Mouse (Mus musculus): ENCODE data around the gene Hook2.
A peak's percentile ranks its signal among the peaks of the same experiment; 100 is the strongest.

Hook2 gene

DNA sequence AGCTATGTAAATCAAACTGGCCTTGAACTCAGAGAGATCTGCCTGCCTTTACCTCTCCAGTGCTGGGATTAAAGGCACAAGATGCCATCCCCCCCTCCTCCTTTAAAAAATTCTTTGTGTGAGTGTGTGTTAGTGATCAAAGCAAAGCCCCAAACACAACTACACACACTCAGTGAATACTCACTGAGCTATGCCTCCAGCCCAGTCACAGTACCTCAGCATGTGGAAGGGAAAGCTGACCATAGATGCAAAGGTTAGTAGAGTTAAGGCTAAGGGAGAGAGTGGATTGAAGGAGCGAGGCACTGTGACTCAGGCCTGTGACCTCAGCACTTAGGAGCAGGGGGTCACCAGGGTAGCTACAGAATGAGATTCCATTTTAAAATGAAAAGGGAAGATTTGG is 17.3 kb upstream of the Hook2 start:
- DNase-seq (ENCODE audit: low spot score in 2 of 2) = no peak

DNA sequence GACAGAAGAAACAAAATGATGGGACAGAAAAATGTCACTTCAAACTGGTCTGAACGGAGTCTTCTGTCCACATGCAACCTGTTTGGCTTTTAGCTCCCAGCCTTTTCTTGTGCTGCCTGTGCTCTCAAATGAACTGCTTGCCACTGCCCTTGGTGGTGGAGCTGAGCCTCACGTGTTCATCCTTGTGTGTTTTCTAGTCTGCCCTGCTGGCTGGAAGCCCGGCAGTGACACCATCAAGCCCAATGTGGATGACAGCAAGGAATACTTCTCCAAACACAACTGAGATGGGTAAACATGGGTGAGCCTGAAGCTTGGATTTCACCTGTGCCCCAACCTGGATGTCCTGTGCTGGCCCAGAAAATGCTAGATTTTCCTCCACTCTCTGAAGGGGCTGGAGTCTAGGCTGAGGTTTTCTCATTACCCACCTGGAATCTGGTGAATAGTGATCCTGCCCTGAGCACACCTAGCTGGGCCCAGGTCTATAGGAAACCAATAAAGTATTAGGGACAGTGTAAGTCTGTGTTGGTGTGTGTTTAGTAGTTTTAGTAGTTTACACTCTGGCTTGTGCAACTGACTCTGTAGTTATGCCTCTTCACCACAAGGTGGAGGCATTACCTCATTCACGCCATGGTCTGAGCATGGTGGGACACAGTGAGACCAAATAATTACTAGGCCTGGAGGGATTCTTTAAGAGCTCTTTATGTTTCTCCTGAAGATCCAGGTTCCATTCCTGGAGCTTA is 16.4 kb upstream of the Hook2 start:
- DNase-seq (ENCODE audit: low spot score in 2 of 2) = peak in 1 of 2 experiments; percentile 34

DNA sequence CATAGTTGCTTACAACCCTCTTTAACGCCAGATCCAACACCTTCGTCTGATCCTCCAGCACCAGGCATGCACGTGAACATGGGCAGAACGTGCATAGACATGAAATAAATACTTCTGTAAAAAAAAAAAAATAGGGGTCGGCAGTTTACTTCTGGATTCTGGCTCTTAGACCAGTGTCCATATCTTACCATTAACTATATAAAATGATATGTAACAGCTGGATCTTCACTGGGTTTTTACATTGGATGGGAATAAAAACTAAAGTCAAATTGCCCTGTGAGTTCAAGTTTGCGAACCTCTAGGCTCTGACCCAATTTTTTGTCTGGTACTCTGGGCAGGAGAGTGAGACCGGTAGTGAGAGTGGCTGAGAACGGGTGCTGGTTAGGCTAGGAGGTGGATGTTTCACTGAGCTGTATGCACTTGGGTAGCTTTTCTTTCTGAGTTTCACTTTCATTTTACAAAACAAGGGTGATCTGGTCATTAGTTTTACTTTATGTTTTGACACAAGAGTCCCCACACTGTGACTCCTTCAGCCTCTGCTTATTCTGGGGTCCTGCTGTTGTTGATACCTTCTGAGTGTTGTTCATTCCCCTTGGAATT is 15.8 kb upstream of the Hook2 start:
- no peak for DNase-seq (ENCODE audit: low spot score in 2 of 2)

DNA sequence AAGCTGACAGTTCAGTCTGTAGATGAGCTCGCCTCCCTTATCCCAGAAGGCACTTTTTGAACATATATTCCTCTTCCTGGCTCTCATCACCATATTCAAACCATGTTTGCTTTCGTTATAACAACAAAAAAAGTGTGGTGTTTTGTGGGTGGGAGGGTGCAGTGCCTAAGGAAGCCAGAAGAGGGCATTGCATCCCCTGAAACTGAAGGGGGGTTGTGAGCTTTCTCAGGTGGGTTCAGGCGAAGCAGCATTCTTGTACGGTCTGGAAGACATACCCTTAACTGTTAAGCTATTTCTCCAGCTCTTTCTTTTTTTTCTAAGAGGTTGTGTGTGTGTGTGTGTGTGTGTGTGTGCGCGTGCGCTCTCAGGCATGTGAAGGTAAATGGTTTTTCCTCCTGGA is 15.0 kb upstream of the Hook2 start:
- DNase-seq (ENCODE audit: low spot score in 2 of 2) = peak; percentile 54 to 64

DNA sequence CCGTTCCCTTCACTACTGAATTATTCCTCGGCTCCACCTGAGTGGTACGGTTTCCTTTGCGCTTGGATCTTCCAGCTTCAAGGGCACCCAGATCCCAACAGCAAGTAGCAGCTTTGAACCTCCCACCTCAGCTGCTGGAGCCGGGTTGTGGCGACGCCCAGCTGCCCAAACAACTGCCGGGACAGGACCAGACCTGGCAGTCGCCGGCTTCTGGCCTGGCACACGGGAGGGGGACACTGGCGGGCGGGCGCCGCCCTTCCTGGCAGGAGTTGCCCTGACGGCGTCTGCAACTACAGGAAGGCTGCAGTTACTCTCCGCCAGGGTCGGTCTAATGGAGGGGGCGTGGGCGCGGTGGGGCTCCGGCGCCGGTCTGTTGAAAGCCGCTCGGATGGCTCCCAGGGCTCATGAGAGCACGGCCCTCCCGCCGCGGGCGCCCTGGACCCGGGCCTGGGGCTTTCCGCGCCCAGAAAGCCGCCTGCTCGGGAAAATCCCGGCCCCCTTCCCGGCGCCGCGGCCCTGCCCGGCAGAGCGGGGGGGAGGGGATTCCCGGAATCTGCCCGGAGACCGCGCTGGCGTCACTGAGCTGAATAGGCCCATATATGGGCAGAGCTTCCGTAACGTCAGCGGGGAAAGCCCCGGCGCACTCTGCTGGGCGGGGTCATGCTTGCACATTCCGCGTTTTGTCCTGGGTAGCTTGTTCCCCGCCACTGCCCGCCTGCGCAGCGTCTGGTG is 14.2 kb upstream of the Hook2 start:
- peak; percentile 90 to 95 for DNase-seq (ENCODE audit: low spot score in 2 of 2)

DNA sequence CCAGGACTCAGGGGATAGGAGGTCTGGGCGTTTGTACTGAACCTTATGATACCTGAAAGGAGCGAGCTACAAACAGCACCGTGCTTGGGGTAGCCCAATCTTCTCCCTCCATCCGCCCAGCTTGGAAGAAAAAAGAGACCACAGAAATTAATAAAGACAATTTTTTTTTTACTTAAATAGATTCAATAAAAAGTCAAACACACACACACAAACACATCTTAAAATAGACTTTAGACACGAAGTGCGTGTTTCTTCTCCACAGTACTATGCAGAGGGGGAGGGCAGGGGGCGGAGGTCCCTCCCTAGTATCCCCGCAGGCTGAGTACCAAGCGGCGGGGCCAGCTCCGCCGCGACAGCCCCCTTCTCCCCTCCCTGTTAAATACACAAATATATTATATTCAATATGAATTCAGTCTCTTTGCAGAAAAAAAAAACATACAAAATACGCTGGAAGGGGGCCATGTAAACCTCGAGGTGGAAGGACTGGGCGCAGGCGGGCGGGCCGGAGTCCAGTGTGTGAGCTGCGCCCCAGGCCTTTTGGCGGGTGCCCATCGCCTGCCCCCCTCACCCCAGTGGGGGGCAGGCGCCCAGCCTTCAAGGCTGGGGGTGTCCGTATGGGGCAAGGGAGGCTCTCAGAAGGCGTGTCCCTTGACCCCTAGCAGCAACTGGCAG is 13.5 kb upstream of the Hook2 start:
- no peak for DNase-seq (ENCODE audit: low spot score in 2 of 2)

DNA sequence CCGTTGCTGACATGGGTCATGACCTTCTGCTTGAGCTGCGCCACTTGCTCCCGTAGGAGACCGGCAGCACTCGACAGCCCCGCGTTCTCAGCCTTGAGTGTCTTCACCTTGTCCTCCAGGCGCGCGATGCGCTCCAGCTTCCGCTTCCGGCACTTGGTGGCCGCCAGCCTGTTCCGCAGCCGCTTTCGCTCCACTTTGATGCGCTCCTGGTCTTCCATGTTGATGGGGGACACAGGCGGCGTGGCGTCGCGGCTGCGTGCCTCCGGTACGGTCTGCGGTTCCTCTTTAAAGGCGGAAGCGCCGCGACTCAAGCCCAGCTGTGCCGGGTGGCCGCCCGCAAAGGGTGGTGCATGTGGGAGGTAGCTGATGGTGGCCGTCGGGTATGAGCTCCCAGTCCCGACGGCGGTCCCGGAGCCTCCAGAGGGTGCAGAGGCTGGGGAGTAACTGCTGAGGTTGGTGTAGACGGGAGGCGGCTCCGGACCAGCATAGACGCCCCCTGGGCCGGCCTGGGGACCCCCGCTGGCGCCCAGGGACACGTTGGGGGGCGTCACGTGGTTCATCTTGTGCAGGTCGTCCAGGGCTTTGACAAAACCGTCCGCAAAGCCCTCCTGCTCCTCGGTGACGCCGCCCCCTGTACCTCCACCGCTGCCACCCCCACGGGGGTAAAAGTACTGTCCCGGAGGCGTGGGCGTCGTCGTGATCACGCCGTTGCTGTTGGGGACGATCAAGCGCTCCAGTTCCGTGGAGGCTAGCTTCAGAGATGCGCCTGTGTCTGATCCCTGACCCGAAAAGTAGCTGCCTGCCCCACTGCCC is 12.8 kb upstream of the Hook2 start:
- peak; percentile 60 to 61 for DNase-seq (ENCODE audit: low spot score in 2 of 2)

DNA sequence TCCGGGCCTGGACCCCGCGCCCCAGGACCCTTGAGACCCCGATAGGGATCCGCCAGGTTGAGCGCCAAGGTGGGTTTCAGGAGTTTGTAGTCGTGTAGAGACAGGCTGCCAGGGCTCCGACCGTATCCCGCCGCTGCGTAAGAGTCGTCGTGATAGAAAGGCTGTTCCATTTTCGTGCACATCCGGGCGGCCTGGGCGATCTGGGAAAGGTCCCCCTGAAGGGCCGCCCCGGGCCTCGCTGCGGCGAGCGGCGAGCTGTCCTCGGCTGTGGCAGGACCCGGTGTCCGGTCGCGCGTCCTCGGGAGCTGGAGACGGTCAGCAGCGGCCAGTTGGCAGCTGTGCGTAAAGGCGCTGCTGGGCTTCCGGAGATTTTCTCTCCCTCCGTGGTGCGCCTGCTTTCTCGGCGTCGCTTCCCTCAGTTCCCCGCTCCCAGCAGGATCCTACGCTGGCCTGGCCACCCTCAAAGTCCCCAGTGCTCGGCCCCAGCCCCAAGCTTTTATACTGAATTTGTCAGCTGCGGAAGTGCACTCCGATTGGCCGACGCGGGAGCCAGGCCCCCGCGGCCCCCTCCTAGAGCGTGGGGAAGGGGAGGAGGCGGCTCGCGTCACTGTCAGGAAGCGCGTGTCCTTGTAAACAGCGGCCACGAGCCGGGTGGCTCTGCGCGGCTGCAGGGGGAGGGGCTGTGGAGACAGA is 12.0 kb upstream of the Hook2 start, which contains the start of gene Junb:
Junb (minus strand) TSS at position 471 of the 693 bp plus-strand sequence.
- peak; percentile 92 to 93 for DNase-seq (ENCODE audit: low spot score in 2 of 2)

DNA sequence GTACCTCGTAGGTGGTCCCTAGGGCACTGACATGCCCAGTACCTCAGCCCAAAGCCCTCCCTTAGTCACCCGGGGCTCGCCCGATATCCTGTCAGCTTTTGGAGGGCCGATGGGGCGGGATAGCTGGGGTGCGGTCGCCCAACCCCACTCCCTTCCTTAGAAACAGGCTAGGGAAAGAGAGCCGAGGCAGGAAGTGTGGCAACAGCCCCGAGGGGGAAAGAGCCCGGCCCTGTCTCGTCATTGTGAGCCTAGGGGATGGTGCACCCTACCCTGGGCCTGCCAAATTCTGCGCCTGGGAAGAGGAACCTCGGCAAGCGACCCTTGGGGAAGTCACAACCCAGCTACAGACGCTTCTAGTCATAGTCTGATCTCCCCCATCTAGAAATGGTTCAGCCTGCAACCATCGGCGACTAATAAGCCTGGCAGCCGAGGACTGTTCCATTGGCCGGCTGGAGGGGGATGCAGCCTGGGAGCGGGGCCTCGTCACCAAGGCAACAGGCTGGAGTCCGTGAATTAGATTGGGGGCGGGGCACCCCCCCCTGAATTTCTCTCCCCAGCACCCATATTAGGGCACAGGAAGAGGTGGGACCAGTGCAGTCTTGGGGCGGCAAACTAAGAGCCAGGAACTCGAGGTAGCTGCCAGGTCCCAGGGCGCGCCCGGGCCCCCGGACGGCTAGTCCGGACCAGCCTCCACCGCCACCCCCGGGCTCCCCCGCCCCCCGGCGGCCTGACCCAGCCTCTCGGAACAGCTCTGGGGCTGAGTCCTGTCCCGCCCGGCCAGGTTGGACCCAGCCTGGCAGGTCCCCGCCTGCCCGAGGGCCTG is 10.6 kb upstream of the Hook2 start:
- DNase-seq (ENCODE audit: low spot score in 2 of 2) = peak; percentile 82 to 91

DNA sequence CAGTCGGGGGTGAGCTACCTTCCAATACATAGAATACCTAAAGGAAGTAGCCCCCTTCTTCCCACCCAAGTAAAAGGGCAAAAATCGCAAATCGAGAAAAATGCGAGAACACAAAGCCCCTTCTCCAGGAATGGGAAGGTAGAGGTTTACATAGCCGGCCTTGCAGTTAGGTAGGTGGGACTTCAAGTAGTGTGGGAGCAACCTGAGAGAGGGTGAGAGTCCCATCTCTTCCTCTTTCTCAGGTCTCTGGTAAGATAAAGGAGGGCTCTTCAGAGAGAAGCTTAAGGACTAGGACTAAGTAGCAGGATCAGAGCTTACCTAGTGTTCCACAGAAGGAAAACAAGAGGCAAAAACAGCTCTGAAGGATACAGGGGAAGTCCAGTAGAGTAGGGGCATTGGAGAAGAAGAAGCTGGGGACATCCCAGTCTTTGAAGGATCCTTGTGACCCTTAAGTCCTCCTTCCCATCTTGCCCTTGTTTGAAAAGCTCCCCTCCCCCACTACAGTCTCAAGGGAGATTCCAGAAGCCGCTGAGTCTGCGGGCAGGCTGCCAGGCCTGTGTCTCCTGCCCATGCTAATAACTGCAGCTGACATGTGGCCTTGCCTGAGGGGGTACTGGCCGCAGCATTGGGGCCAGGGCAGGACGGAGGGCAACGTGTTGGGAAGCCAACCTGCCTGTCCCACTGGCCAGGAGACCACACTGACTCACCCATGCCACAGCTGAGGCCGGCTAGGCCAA is 9.6 kb upstream of the Hook2 start:
- peak in 1 of 2 experiments; percentile 49 for DNase-seq (ENCODE audit: low spot score in 2 of 2)

DNA sequence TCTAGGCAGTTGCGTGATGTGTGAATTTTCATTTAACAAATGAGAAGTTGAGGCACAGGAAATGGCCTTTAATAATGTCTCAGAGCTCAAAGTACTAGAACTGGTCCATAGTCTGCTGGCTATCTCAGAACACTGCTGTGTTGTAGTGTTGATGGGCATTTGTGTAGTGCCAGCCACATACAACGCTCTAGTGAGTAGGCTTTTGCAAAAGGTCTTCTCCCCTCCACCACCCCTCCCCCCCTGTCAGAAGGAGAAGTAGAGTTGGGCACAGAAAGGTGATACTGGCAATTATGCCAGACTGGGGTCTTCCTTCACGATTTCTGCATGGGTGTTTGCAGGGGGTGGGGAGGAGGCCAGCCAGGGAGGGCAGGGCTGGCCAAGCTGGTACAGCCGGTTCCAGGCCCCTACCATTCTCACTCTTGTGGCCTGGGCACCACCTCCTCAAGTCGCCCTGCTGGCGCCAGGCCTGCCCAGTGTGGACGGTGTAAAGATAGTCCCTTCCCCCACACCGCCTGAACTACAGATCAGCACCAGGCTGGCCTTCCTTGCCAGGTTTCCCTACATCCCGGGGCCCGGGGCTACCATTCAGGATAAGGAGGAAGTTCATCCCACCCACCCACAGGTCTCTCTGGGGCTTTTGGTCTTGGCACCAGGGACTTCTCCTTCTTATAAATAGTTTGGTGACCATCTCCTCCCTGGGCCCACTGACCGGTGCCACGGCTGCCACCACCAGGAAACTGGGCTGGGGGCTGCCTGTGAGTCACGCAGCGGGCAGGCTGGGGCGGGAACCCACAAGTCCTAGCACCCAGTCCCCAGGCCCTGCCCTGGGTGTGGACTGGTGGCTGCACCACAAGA is 8.5 kb upstream of the Hook2 start:
- DNase-seq (ENCODE audit: low spot score in 2 of 2) = no peak

DNA sequence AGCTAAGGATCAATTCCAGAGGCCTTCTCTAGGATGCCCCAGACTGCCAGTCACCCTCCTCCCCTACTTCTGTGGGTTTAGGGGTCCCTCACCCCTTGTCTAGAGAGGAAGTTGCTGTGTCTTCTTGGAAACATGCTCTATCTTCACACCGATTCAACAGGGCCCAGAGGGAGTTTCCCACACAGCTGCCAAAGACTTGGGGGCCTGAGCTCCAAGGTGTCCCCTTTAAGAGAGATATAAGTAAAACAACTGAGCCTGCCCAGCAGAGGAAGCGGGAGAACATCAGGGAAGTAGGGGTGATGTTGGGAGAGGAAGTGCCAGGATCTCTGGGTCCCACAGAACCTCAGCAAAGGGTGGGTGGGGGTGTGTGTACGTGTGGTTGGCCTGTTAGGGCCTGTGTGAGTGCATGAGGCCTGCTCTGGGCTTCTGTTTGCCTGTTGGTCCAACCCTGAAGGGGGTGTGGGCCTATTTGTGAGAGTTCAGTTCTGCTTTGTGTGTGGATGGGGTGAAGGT is 7.8 kb upstream of the Hook2 start:
- DNase-seq (ENCODE audit: low spot score in 2 of 2) = no peak

DNA sequence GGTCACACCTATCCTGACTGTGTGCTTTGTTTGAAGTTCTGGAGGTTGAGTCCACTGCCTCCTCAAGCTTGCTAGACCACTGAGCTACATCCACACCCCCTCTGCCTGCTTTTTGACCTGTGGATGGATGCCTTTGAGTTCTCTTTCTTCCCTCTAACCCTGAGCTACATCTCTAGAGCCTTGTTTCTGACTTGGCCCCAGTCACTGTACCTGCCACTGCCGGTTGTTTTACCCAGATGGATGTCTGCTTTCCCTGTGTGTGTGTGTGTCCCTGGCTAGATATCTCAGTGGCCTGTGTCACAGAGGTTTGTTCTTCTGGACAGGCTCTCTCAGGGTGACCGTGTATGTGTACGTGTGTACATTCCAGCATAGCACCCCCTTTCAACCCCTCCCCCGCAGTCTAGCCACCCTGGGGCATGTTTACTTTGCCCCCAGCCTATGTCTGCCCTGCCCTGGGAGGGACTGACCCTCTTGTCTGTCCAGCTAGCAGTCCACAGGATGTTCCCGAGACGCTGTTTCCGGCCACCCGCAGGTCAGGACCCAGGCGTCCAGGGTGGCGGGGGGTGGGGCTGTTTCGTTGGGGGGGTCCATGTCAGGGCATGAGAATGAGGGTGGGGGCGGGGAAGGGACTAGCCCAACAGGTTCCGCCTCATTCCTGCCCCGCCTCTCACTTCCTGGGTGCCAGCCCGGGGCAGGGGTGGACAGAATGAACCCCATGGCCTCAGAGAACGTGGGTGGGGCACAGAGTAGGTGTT is 5.9 kb upstream of the Hook2 start:
- DNase-seq (ENCODE audit: low spot score in 2 of 2) = no peak

DNA sequence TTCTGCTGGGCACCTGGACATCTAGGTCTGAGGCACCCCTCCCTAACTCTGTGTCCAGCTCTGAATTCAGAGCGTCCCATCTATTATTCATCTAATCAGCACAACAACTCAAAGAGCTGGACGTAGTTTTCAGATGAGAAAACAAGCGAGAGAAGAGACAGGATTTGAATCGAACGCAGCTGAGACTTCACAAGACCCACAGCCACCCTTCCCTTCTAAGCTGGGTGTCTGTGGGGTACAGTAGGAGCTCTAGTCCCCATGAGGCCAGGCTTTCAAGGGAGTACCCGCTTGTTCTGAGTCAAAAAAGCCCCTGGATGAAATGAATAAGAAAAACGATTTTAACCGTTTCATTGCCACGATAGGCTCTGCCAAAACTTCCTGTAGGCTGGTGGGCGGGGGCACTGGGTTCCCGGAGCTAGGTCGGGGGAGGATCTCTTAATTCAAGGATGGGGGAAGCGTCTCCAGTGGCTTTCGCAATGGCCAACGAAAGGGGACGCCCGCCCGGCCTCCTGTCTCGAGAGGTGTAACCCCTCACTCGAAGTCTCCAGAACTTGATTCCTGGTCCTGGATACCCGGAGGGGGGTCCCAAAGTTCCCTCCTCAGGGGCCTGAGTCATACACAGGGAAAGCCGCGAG is 5.2 kb upstream of the Hook2 start:
- DNase-seq (ENCODE audit: low spot score in 2 of 2) = no peak

DNA sequence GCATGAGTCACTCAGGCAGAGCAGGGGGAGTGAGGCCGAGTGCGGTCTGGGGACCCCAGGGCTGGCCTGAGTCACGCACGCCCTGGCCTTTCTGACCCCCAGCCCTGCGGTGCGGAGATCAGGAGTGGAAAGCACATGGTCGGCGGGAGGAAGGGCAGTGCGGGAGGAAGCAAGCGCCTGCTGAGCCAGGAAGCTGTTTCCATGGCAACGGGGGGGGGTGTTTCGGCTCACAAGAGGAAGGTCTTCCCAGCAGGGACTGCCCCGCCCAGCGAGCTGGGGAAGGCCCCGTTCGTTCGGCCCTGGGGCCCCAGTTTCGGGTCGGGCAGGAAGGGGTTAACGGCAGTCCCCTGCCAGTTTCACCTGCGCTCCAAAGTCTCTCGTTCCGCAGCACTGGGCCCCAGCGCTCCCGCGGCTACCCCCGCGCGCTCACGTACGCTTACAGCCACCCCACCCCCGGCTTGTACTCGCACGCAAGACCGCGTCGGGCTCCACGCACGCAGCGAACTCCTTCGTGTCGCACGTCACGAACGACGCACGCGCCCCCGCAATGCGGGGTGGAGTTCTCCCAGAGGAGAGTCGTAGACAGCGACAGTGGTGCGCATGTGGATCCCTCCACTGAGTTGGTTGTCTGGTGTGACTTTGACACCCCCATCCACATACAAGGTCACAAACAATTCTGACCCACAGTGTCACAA is 4.6 kb upstream of the Hook2 start:
- peak; percentile 90 to 92 for DNase-seq (ENCODE audit: low spot score in 2 of 2)

DNA sequence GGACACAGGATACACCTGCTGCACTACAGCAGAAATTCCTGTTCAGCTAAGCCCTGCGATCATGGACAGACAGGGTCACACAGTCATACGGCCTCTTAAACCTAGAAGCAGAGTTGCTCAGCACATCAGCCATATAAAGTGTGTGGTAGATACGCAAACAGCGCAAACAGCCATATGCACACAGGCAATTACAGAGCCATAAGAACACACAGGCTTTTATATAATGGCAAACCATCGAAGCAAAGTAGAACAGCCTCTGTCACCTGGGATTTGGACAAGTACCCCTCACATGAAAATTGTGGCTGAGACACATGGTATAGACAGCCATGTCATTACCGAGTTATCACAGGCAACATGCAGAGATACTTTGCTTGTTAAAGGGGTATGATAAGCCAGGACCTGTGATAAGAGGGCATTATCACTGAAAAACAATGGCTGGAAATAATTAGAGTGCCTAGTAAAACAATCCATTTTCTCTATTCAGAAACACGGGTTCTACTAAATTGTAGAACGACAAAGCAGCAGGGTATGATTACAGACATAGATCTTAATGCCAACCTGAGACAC is 3.9 kb upstream of the Hook2 start:
- DNase-seq (ENCODE audit: low spot score in 2 of 2) = no peak

All from frontal cortex, postnatal 14 days (tissue).